Mouse (Mus musculus): ENCODE data around the gene Gm38394. TPM values are rescaled to one million over a fixed set of nuclear protein-coding genes. Genes with fewer than 3 reads are reported as not detected.

Gm38394 gene
- polyA plus RNA-seq, 1 experiment from 2014 or later: 1.3 TPM

DNA sequence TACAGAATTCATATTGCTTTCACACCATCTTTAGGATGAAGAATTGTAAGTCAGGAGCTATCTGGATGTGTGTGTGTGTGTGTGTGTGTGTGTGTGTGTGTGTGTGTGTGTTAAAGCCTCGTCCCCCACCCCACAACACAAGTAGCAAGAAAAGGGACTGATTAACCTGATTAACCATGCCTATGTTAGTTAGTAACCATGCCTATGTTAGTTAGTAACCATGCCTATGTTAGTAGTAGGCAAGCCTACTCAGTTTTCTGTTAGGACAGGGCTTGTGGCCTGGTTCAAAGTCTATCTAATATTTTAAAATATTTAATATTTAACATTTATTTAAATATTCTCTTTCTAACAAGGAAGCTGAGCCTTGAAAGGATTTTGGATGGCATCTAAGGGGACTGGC lies 49.7 kb downstream of the Gm38394 start:
- no peaks in the 10 kb centered on the region for H3K9me3 ChIP-seq (ENCODE audit: low read length)
- H3K4me2 ChIP-seq (ENCODE audit: low read depth, low read length): no peak overlapping the region
- TF ChIP-seq EP300 (IDR thresholded peaks at IDR 0.05; ENCODE audit: low read depth) (no peak), CTCF (IDR thresholded peaks at IDR 0.05; ENCODE audit: low read depth) (no peak)
- H3K4me3 ChIP-seq (ENCODE audit: low read depth, low read length): no peak overlapping the region
- no peak for ATAC-seq
- H3K27ac ChIP-seq (ENCODE audit: low read depth): no peak overlapping the region
- H3K4me1 ChIP-seq (ENCODE audit: insufficient read depth): 0 out of 2 replicates have a peak, but pooled peaks cover 9% of the 10 kb centered on the region
- no peaks in the 10 kb centered on the region for H3K27me3 ChIP-seq (ENCODE audit: insufficient read depth, low read length)
- 77% methylated on average over 1 of the region's 1 CpGs for WGBS (ENCODE audit: insufficient replicate concordance)
- peaks cover 19% of the 10 kb centered on the region for H3K36me3 ChIP-seq (replicated peaks; ENCODE audit: insufficient read depth, low read length)
- H3K9ac ChIP-seq (replicated peaks): no peak overlapping the region
- DNase-seq: no peak

DNA sequence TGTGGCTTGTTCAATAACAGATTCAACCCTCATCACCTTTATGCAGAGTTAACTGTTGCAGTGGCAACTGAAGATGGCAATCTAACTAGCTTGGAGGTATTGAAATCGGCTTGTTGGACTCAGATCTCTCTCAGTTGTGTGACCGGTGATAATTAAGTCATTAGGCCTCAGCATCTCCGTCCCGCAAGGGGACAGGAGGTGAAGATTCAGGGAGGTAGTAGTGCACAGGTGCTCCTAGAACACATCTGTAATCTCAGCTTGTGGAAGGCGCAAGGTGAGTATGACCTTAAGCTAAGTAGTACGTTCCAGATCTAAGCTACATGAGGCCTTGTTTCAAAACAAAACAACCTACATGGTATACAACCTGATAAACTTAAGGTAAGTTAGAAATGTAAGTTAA lies 50.5 kb downstream of the Gm38394 start:
- Histone ChIP-seq H3K4me3 (ENCODE audit: low read depth, low read length) (peak overlapping the region; percentile 99; the same call in 1 of the 2 replicates), H3K9ac (replicated peaks) (no peak overlapping the region), H3K9me3 (ENCODE audit: low read length) (no peaks in the 10 kb centered on the region), H3K36me3 (replicated peaks; ENCODE audit: insufficient read depth, low read length) (peaks cover 27% of the 10 kb centered on the region), H3K4me1 (ENCODE audit: insufficient read depth) (0 out of 2 replicates have a peak, but pooled peaks cover 9% of the 10 kb centered on the region), H3K4me2 (ENCODE audit: low read depth, low read length) (peak overlapping the region; percentile 45), H3K27me3 (ENCODE audit: insufficient read depth, low read length) (no peaks in the 10 kb centered on the region), H3K27ac (ENCODE audit: low read depth) (no peak overlapping the region)
- no peak for ATAC-seq
- TF ChIP-seq CTCF (IDR thresholded peaks at IDR 0.05; ENCODE audit: low read depth) (no peak), EP300 (IDR thresholded peaks at IDR 0.05; ENCODE audit: low read depth) (no peak)
- WGBS (ENCODE audit: insufficient replicate concordance): 49% methylated on average over 6 of the region's 6 CpGs
- DNase-seq: no peak

GRCm38 (mm10) chr1:133609771-133610502 lies 51.2 kb downstream of the Gm38394 start, which contains the start of gene Snrpe:
Snrpe (minus strand) TSS chr1:133610291.
- Histone ChIP-seq H3K9ac (replicated peaks) (peak within 1 kb of the TSS; percentile 96), H3K27me3 (ENCODE audit: insufficient read depth, low read length) (no peaks in the 10 kb centered on the region)
- under 1% methylated on average over 71 of the region's 73 CpGs for WGBS (ENCODE audit: insufficient replicate concordance)

GRCm38 (mm10) chr1:133603174-133603573 lies 57.9 kb downstream of the Gm38394 start:
- no peak overlapping the region for H3K4me3 ChIP-seq (ENCODE audit: low read depth, low read length)
- H3K4me2 ChIP-seq (ENCODE audit: low read depth, low read length): no peak overlapping the region
- H3K36me3 ChIP-seq (replicated peaks; ENCODE audit: insufficient read depth, low read length): peaks cover 62% of the 10 kb centered on the region
- TF ChIP-seq CTCF (IDR thresholded peaks at IDR 0.05; ENCODE audit: low read depth): no peak
- no peak for TF ChIP-seq EP300 (IDR thresholded peaks at IDR 0.05; ENCODE audit: low read depth)
- DNase-seq (no peak), ATAC-seq (no peak)
- H3K9ac ChIP-seq (replicated peaks): no peak overlapping the region
- no peaks in the 10 kb centered on the region for H3K9me3 ChIP-seq (ENCODE audit: low read length)
- H3K4me1 ChIP-seq (ENCODE audit: insufficient read depth): no peaks in the 10 kb centered on the region
- WGBS (ENCODE audit: insufficient replicate concordance): 89% methylated on average over 4 of the region's 4 CpGs
- no peaks in the 10 kb centered on the region for H3K27me3 ChIP-seq (ENCODE audit: insufficient read depth, low read length)
- H3K27ac ChIP-seq (ENCODE audit: low read depth): no peak overlapping the region

More at GRCm38 (mm10) chr1:133609771-133610502, 51.2 kb downstream of the Gm38394 start, which contains the start of gene Snrpe:
- TF ChIP-seq CTCF (IDR thresholded peaks at IDR 0.05; ENCODE audit: low read depth): peak; percentile 99
- TF ChIP-seq EP300 (IDR thresholded peaks at IDR 0.05; ENCODE audit: low read depth): peak; percentile 44; the same call in 1 of the 2 replicates
- Histone ChIP-seq H3K9me3 (ENCODE audit: low read length) (no peaks in the 10 kb centered on the region), H3K4me3 (ENCODE audit: low read depth, low read length) (peak within 1 kb of the TSS; percentile 99), H3K27ac (ENCODE audit: low read depth) (peak within 1 kb of the TSS; percentile 95), H3K4me2 (ENCODE audit: low read depth, low read length) (peak within 1 kb of the TSS; percentile 78), H3K4me1 (ENCODE audit: insufficient read depth) (0 out of 2 replicates have a peak, but pooled peaks cover 9% of the 10 kb centered on the region), H3K36me3 (replicated peaks; ENCODE audit: insufficient read depth, low read length) (peaks cover 34% of the 10 kb centered on the region)
- DNase-seq (peak; percentile 98), ATAC-seq (peak; percentile 98)

GRCm38 (mm10) chr1:133596298-133597007 lies 64.7 kb downstream of the Gm38394 start:
- Histone ChIP-seq H3K9me3 (ENCODE audit: low read length) (no peaks in the 10 kb centered on the region), H3K9ac (replicated peaks) (no peak overlapping the region), H3K4me1 (ENCODE audit: insufficient read depth) (no peaks in the 10 kb centered on the region), H3K27me3 (ENCODE audit: insufficient read depth, low read length) (no peaks in the 10 kb centered on the region), H3K36me3 (replicated peaks; ENCODE audit: insufficient read depth, low read length) (no peaks in the 10 kb centered on the region; the same call in 1 of the 2 replicates), H3K4me3 (ENCODE audit: low read depth, low read length) (no peak overlapping the region), H3K4me2 (ENCODE audit: low read depth, low read length) (no peak overlapping the region), H3K27ac (ENCODE audit: low read depth) (no peak overlapping the region)
- DNase-seq: no peak
- peak; percentile 39 for TF ChIP-seq CTCF (IDR thresholded peaks at IDR 0.05; ENCODE audit: low read depth)
- TF ChIP-seq EP300 (IDR thresholded peaks at IDR 0.05; ENCODE audit: low read depth): no peak
- ATAC-seq: no peak
- 40% methylated on average over 4 of the region's 4 CpGs for WGBS (ENCODE audit: insufficient replicate concordance)

DNA sequence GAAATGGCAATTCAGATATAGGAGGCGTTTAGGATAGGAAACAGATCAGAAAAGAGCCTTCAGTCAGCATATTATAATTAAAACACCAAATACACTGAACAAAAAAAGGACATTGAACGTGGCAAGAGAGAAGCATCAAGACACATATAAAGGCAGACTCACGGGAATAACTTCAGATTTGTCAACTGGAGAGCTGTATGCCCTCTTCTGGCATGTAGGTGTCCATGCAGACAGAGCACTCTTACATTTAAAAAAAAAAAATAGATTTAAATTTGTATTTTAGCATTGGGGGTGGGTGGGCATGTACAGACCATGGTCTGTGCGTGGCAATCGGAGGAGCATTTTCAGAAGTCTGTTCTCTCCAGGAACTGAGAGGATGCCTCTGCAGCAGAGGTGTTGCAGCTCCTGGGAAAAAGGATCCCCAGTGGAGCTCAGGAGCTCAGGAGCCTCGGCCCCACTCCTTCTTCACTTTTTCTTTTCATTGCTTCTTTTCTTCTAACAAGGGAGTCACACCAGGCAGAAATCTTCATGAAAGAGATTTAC lies 75.1 kb downstream of the Gm38394 start:
- DNase-seq: no peak
- no peaks in the 10 kb centered on the region for H3K4me1 ChIP-seq (ENCODE audit: insufficient read depth)
- WGBS (ENCODE audit: insufficient replicate concordance): 72% methylated on average over 6 of the region's 6 CpGs
- no peak overlapping the region for H3K27ac ChIP-seq (ENCODE audit: low read depth)
- TF ChIP-seq EP300 (IDR thresholded peaks at IDR 0.05; ENCODE audit: low read depth) (no peak), CTCF (IDR thresholded peaks at IDR 0.05; ENCODE audit: low read depth) (peak; percentile 27; the same call in 1 of the 2 replicates)
- H3K4me2 ChIP-seq (ENCODE audit: low read depth, low read length): no peak overlapping the region
- H3K9ac ChIP-seq (replicated peaks): no peak overlapping the region
- H3K9me3 ChIP-seq (ENCODE audit: low read length): no peaks in the 10 kb centered on the region
- ATAC-seq: no peak
- no peaks in the 10 kb centered on the region for H3K27me3 ChIP-seq (ENCODE audit: insufficient read depth, low read length)
- no peak overlapping the region for H3K4me3 ChIP-seq (ENCODE audit: low read depth, low read length)
- H3K36me3 ChIP-seq (replicated peaks; ENCODE audit: insufficient read depth, low read length): no peaks in the 10 kb centered on the region
